Comparison of ENCODE assay signal across 15 mouse cellular contexts in genomic region chr3:95290156-95290555, GRCm38 (mm10). TPM values are rescaled to one million over a fixed set of nuclear protein-coding genes. Genes with fewer than 3 reads are reported as not detected.
"Had no signal": no experiment of that assay in that cellular context is flagged by ENCODE, and none has a peak within 500 bp of the region (broad histone marks: within the 10 kb centered on the region; RNA-seq: fewer than 3 reads in every experiment).

No protein-coding gene starts in this region.

- H3K9me3 ChIP-seq: limb, embryonic 12.5 days; liver, embryonic 13.5 days; midbrain, embryonic 12.5 days had no signal

- H3K4me1 ChIP-seq: midbrain, embryonic 12.5 days had no signal

- H3K4me3 ChIP-seq: layer of hippocampus, adult 2 months; limb, embryonic 12.5 days; liver, embryonic 13.5 days; midbrain, embryonic 12.5 days had no signal

- ATAC-seq: liver, postnatal 0 days had no signal

- H3K9ac ChIP-seq: limb, embryonic 12.5 days; liver, embryonic 13.5 days; liver, postnatal 0 days; midbrain, embryonic 12.5 days had no signal

- DNase-seq: kidney, adult 8-10 months; kidney, postnatal 10 days; kidney, postnatal 4 days; liver; liver, embryonic 13.5 days; liver, postnatal 0 days; lung, postnatal 36 days; right cerebral cortex, postnatal 25 days; thymus, adult 18-20 months; thymus, postnatal 14 days had no signal

- H3K27ac ChIP-seq: layer of hippocampus, adult 2 months; limb, embryonic 12.5 days; liver, embryonic 13.5 days; midbrain, embryonic 12.5 days had no signal

- H3K27me3 ChIP-seq: limb, embryonic 12.5 days; liver, embryonic 13.5 days; midbrain, embryonic 12.5 days had no signal

- H3K4me2 ChIP-seq: limb, embryonic 12.5 days; liver, embryonic 13.5 days; midbrain, embryonic 12.5 days had no signal

RNA-seq across cellular contexts. Expression of gene Bnipl, which starts 39.2 kb away (rescaled TPM):
- total RNA-seq: megakaryocyte progenitor cell, adult 5-6 weeks; midbrain, postnatal 0 days had no signal
- polyA plus RNA-seq: liver, embryonic 13.5 days; liver, postnatal 0 days; midbrain, postnatal 0 days had no signal
